Mouse (Mus musculus): ENCODE data around the gene Oat.

DNA sequence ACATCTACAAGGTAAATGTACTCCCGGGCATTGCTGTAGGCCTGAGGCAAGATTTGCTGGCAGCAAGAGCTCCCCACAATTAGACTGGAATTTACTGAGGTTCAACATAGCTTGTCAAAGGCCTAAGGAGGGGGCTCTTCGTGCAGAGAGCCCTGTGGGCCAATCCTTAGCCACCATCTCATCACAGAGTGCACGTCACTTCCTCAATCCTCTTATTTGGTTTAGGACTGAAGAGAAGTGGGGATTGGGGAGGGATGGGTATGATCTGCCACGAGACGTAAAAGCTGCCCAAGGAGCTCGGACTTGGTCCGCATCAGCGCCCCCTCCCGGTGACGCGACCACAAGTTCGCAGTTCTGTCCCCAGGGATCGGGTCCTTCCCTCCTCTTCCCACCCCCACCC lies 575 bp downstream of the Oat start:
- peak; percentile 74 for TF ChIP-seq CTCF (IDR thresholded peaks at IDR 0.05; ENCODE audit: borderline replicate concordance, insufficient read depth, low read length)
- TF ChIP-seq POLR2A (IDR thresholded peaks at IDR 0.05; ENCODE audit: low read depth, low read length) = peak; percentile 77

Data from embryonic fibroblast, embryonic 13.5 days (primary cell).